ENCODE assay signal across 24 mouse cellular contexts in genomic region chr13:21366635-21367034, GRCm38 (mm10). TPM values are rescaled to one million over a fixed set of nuclear protein-coding genes. Genes with fewer than 3 reads are reported as not detected.
A peak's percentile ranks its signal among the peaks of the same experiment; 100 is the strongest.
DNase-seq lines count a peak whose midpoint lies in the region; TF ChIP-seq lines count a peak whose summit lies in the region.
"Had no signal": no experiment of that assay in that cellular context is flagged by ENCODE, and none has a peak within 500 bp of the region (broad histone marks: within the 10 kb centered on the region; RNA-seq: fewer than 3 reads in every experiment).

No protein-coding gene starts in this region.

- H3K27ac ChIP-seq in thymus, adult 2 months (ENCODE audit: control insufficient read depth, insufficient read depth, low read length) = peak overlapping the region; percentile 42; the same call in 1 of the 2 replicates
- H3K27ac ChIP-seq: embryonic facial prominence, embryonic 12.5 days; heart, embryonic 13.5 days; hindbrain, embryonic 13.5 days; kidney, postnatal 0 days; limb, embryonic 13.5 days; liver, embryonic 14.5 days; lung, embryonic 15.5 days; macrophage; midbrain, embryonic 12.5 days; stomach, embryonic 15.5 days had no signal

- H3K36me3 ChIP-seq in thymus, adult 2 months (ENCODE audit: control insufficient read depth, insufficient read depth, low read length) = peaks cover 9% of the 10 kb centered on the region; the same call in 1 of the 2 replicates

- peak; percentile 12 for DNase-seq in thymus, adult 2 months
- DNase-seq in thymus, adult 18-20 months = no peak
- DNase-seq in NIH3T3 (ENCODE audit: low read depth) = peak; percentile 5
- DNase-seq in naive thymus-derived CD4-positive, alpha-beta T cell, adult 2 months (ENCODE audit: low read depth) = peak; percentile 64
- DNase-seq in thymus, postnatal 4 days = peak; percentile 28
- DNase-seq in retina, postnatal 1 day = no peak
- DNase-seq in cerebellum, adult 11 months = no peak
- DNase-seq in lung, postnatal 4 days = no peak
- DNase-seq: adrenal gland, postnatal 10 days; cerebellum, postnatal 10 days had no signal

- TF ChIP-seq CTCF in thymus, adult 2 months (IDR thresholded peaks at IDR 0.05; ENCODE audit: borderline replicate concordance, control insufficient read depth, extremely low read depth, insufficient read depth, low read length, poor library complexity) = no peak

- H3K27me3 ChIP-seq in thymus, adult 2 months (ENCODE audit: control insufficient read depth, insufficient read depth, low read length) = no peaks in the 10 kb centered on the region
- H3K27me3 ChIP-seq: embryonic facial prominence, embryonic 12.5 days; heart, embryonic 13.5 days; hindbrain, embryonic 13.5 days; limb, embryonic 13.5 days; lung, embryonic 15.5 days; midbrain, embryonic 12.5 days; stomach, embryonic 15.5 days had no signal

- no peak for TF ChIP-seq POLR2A in thymus, adult 2 months (IDR thresholded peaks at IDR 0.05; ENCODE audit: control insufficient read depth, extremely low read depth, insufficient read depth, low read length, poor library complexity)

- H3K4me1 ChIP-seq in thymus, adult 2 months (replicated peaks; ENCODE audit: control insufficient read depth, insufficient read depth, low read length) = peaks cover 8% of the 10 kb centered on the region

- WGBS in thymus, adult 2 months = 54% methylated on average over 6 of the region's 6 CpGs

- no peak overlapping the region for H3K4me3 ChIP-seq in thymus, adult 2 months (ENCODE audit: control insufficient read depth, insufficient read depth, low read length)
- H3K4me3 ChIP-seq: embryonic facial prominence, embryonic 12.5 days; erythroblast, embryonic 14.5 days; heart, embryonic 13.5 days; hindbrain, embryonic 13.5 days; limb, embryonic 13.5 days; lung, embryonic 15.5 days; midbrain, embryonic 12.5 days; stomach, embryonic 15.5 days had no signal

RNA-seq across cellular contexts. Expression of gene Zscan12, which starts 4.0 kb away (rescaled TPM):
- polyA plus RNA-seq in thymus, adult 2 months (2012; rRNA removed) = 1.5 and 1.6 TPM in 2 replicates

RNA-seq across cellular contexts. Expression of gene Olfr1367, which starts 19.9 kb away (rescaled TPM):
- not detected in 2 replicates for polyA plus RNA-seq in thymus, adult 2 months (2012; rRNA removed)
- polyA plus RNA-seq: embryonic facial prominence, embryonic 12.5 days; erythroblast, embryonic 14.5 days; forebrain, embryonic 14.5 days; heart, embryonic 13.5 days; hindbrain, embryonic 13.5 days; intestine, postnatal 0 days; kidney, postnatal 0 days; limb, embryonic 13.5 days; liver, embryonic 14.5 days; lung, embryonic 15.5 days; macrophage; midbrain, embryonic 12.5 days; small intestine, adult 2 months; stomach, embryonic 15.5 days had no signal

RNA-seq across cellular contexts. Expression of gene Zkscan3, which starts 35.9 kb away (rescaled TPM):
- 24.8 and 30.4 TPM in 2 replicates for polyA plus RNA-seq in thymus, adult 2 months (2012; rRNA removed)

RNA-seq across cellular contexts. Expression of gene Gpx6, which starts 54.7 kb away (rescaled TPM):
- polyA plus RNA-seq in thymus, adult 2 months (2012; rRNA removed) = 0.36 and 0.38 TPM in 2 replicates
- polyA plus RNA-seq: erythroblast, embryonic 14.5 days; forebrain, embryonic 14.5 days; heart, embryonic 13.5 days; hindbrain, embryonic 13.5 days; intestine, postnatal 0 days; lung, embryonic 15.5 days; macrophage; midbrain, embryonic 12.5 days; small intestine, adult 2 months; stomach, embryonic 15.5 days had no signal

Comparison
In these comparisons a context has a peak if more than half of its experiments do, and no peak if none do; other contexts are left out.
1. DNase-seq: peak in thymus, adult 2 months (single experiment), NIH3T3 (single experiment), naive thymus-derived CD4-positive, alpha-beta T cell, adult 2 months (single experiment) and thymus, postnatal 4 days (single experiment); none in thymus, adult 18-20 months (0 of 2), retina, postnatal 1 day (single experiment), cerebellum, adult 11 months (single experiment) and lung, postnatal 4 days (0 of 2).